Mouse (Mus musculus): ENCODE results near the gene St3gal5.

- TF ChIP-seq CTCF (IDR thresholded peaks at IDR 0.05; ENCODE audit: low read depth), result no peak
- TF ChIP-seq EP300 (IDR thresholded peaks at IDR 0.05; ENCODE audit: low read depth), result peak; percentile 100
Measured at GRCm38 (mm10) chr6:72102066-72102465, 4.7 kb downstream of the St3gal5 start.
